Comparison of ENCODE assay signal across 16 mouse cellular contexts in the genomic region with DNA sequence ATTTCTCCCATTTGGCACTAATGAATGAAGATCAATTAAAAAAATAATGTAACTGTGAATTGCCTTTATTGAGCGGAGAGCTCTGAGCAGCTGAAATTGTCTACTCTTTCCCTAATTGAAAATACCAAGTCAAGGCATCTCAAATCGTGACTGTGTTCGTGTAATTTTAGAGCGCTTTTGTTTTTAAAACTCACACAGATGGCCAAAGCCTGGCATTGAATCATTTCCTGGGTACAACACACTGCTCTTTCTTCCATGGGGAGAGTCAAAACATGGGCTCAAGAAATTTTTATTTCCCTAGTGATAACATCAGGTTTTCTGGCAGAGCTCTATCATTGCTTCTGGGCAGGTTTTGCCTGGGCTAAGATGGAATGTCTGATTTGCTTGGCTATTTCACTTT. TPM values are rescaled to one million over a fixed set of nuclear protein-coding genes. Genes with fewer than 3 reads are reported as not detected.
DNase-seq lines count a peak whose midpoint lies in the region; ATAC-seq and TF ChIP-seq lines count a peak whose summit lies in the region.
"Had no signal": no experiment of that assay in that cellular context is flagged by ENCODE, and none has a peak within 500 bp of the region (broad histone marks: within the 10 kb centered on the region; RNA-seq: fewer than 3 reads in every experiment).

No protein-coding gene starts in this region.

- DNase-seq in layer of hippocampus, adult 2 months (ENCODE audit: low spot score in 2 of 2): peak; percentile 23 to 56
- no peak for DNase-seq in layer of hippocampus, postnatal 10 days (ENCODE audit: low spot score in 2 of 2)
- peak; percentile 85 for DNase-seq in Muller cell, postnatal 12 days (ENCODE audit: inconsistent ontology term)
- peak; percentile 76 for DNase-seq in brain, adult 2 months (ENCODE audit: low read depth, low spot score)
- DNase-seq in left cerebral cortex, postnatal 25 days (ENCODE audit: low spot score in 2 of 2): peak; percentile 38 to 88
- no peak for DNase-seq in heart, embryonic 10.5 days (ENCODE audit: low spot score)
- DNase-seq: adrenal gland, postnatal 14 days; cerebellum, postnatal 10 days; heart, adult 2 months; heart, postnatal 14 days; kidney, adult 9 months; spleen, adult 18-20 months had no signal

- H3K4me2 ChIP-seq in kidney, embryonic 16.5 days (replicated peaks; ENCODE audit: low read depth, low read length): no peak overlapping the region
- H3K4me2 ChIP-seq: stomach, embryonic 15.5 days had no signal

- H3K36me3 ChIP-seq in kidney, embryonic 16.5 days (ENCODE audit: insufficient read depth, low read length): no peaks in the 10 kb centered on the region
- no peaks in the 10 kb centered on the region for H3K36me3 ChIP-seq in heart, embryonic 10.5 days
- H3K36me3 ChIP-seq: midbrain, embryonic 10.5 days; stomach, embryonic 15.5 days had no signal

- no peak overlapping the region for H3K9ac ChIP-seq in kidney, embryonic 16.5 days (replicated peaks; ENCODE audit: low read length)
- H3K9ac ChIP-seq: stomach, embryonic 15.5 days had no signal

- H3K27me3 ChIP-seq in kidney, embryonic 16.5 days (ENCODE audit: insufficient read depth, low read length): no peaks in the 10 kb centered on the region
- H3K27me3 ChIP-seq in heart, embryonic 10.5 days (ENCODE audit: insufficient read depth, poor library complexity, severe bottlenecking): no peaks in the 10 kb centered on the region
- H3K27me3 ChIP-seq: stomach, embryonic 15.5 days had no signal

- intact Hi-C loops in left cerebral cortex, postnatal 25 days (cut with DNase I): loop anchor here (1.0 to 5.0 kb wide), 4 partner anchors 48 to 106 kb away; no protein-coding TSS in a partner anchor

- no peaks in the 10 kb centered on the region for H3K9me3 ChIP-seq in kidney, embryonic 16.5 days (ENCODE audit: low read length)
- H3K9me3 ChIP-seq in heart, embryonic 10.5 days: no peaks in the 10 kb centered on the region
- H3K9me3 ChIP-seq: midbrain, embryonic 10.5 days; stomach, embryonic 15.5 days had no signal

- no peak overlapping the region for H3K4me3 ChIP-seq in layer of hippocampus, adult 2 months
- H3K4me3 ChIP-seq in kidney, embryonic 16.5 days (ENCODE audit: low read length): no peak overlapping the region
- H3K4me3 ChIP-seq in heart, embryonic 10.5 days: no peak overlapping the region
- H3K4me3 ChIP-seq: erythroblast, embryonic 14.5 days; heart, adult 2 months; midbrain, embryonic 10.5 days; stomach, embryonic 15.5 days had no signal

- no peak overlapping the region for H3K27ac ChIP-seq in layer of hippocampus, adult 2 months
- no peak overlapping the region for H3K27ac ChIP-seq in kidney, embryonic 16.5 days (ENCODE audit: low read length)
- no peak overlapping the region for H3K27ac ChIP-seq in heart, embryonic 10.5 days
- H3K27ac ChIP-seq: heart, adult 2 months; midbrain, embryonic 10.5 days; stomach, embryonic 15.5 days had no signal

- ATAC-seq in kidney, embryonic 16.5 days (ENCODE audit: low FRiP score, low TSS enrichment): no peak

- TF ChIP-seq CTCF in layer of hippocampus, adult 2 months (conservative IDR thresholded peaks at IDR 0.05): no peak

- WGBS in kidney, embryonic 16.5 days: 64% methylated on average over 4 of the region's 4 CpGs
- WGBS in heart, embryonic 10.5 days: 87% methylated on average over 4 of the region's 4 CpGs

- H3K4me1 ChIP-seq in kidney, embryonic 16.5 days (ENCODE audit: insufficient read depth, low read length): no peaks in the 10 kb centered on the region
- no peaks in the 10 kb centered on the region for H3K4me1 ChIP-seq in heart, embryonic 10.5 days
- H3K4me1 ChIP-seq: stomach, embryonic 15.5 days had no signal

RNA-seq across cellular contexts. Expression of gene Pdzrn3, which starts 48.6 kb away (rescaled TPM):
- total RNA-seq in layer of hippocampus, adult 2 months (2021): 1 to 10 TPM; 7.1 to 8.4 TPM
- total RNA-seq in layer of hippocampus, postnatal 10 days (2021): 10 to 100 TPM; 18.8 to 21.4 TPM
- total RNA-seq in left cerebral cortex, postnatal 25 days (2021): 10 to 100 TPM; 43.9 to 47.8 TPM
- 8.6 and 8.7 TPM in 2 replicates for polyA plus RNA-seq in kidney, embryonic 16.5 days (2015; fragmentation: Nextera tagmentation; extraction: Ambion mirVana)
- polyA plus RNA-seq in heart, embryonic 10.5 days (2016; fragmentation: Nextera tagmentation; extraction: Ambion mirVana): 8.9 and 9.0 TPM in 2 replicates
- polyA plus RNA-seq: erythroblast, embryonic 14.5 days had no signal

Comparison
In these comparisons a context has a peak if more than half of its experiments do, and no peak if none do; other contexts are left out.
1. DNase-seq: peak in layer of hippocampus, adult 2 months (2 of 2), Muller cell, postnatal 12 days (single experiment), brain, adult 2 months (single experiment) and left cerebral cortex, postnatal 25 days (2 of 2); none in layer of hippocampus, postnatal 10 days (0 of 2) and heart, embryonic 10.5 days (single experiment).